Mouse (Mus musculus) cortical plate, adult 2 months (tissue): ENCODE measurements at regions not wholly inside any gene's neighbourhood (a gene's known extent, or its start where the extent isn't known, plus 50 kb on each side); places are given as distances from the start of the nearest gene placed in this dataset.

ENCODE experiments used
- H3K27ac ChIP-seq: fragments of 200-500 bp; 2 replicates; pipeline ENCODE4 v1.5.1; 2012; ENCODE audit warnings: low read length, control low read depth, inconsistent platforms; ENCODE audit not compliant: insufficient read depth
- H3K4me1 ChIP-seq: fragments of 200-500 bp; 2 replicates; pipeline ENCODE4 v1.6.1; 2011; ENCODE audit warnings: low read length; ENCODE audit not compliant: control insufficient read depth, insufficient read depth
- H3K4me3 ChIP-seq: fragments of 200-500 bp; 2 replicates; pipeline ENCODE4 v1.5.1; 2011; ENCODE audit warnings: mild to moderate bottlenecking, low read length, control low read depth; ENCODE audit not compliant: insufficient read depth
- CTCF ChIP-seq: fragments of 200-500 bp; IDR thresholded peaks from 2 replicates; pipeline ENCODE4 v1.5.1; 2011; ENCODE audit warnings: mild to moderate bottlenecking, control low read depth, low read length; ENCODE audit not compliant: insufficient read depth; ENCODE audit errors: extremely low read depth
- POLR2A ChIP-seq: fragments of 200-500 bp; IDR thresholded peaks from 2 replicates; pipeline ENCODE4 v1.6.1; 2011; ENCODE audit warnings: mild to moderate bottlenecking, low read length, control low read depth; ENCODE audit not compliant: insufficient read depth; ENCODE audit errors: extremely low read depth

- Histone ChIP-seq H3K4me3 (no peak overlapping the region), H3K27ac (no peak overlapping the region), H3K4me1 (no peaks in the 10 kb centered on the region; the same call in 1 of the 2 replicates)
- no peak for TF ChIP-seq CTCF
- TF ChIP-seq POLR2A, result no peak
Observed at GRCm38 (mm10) chr12:58545832-58546538, 276.9 kb upstream of the Clec14a start.

- Histone ChIP-seq H3K4me3 (no peak overlapping the region), H3K27ac (no peak overlapping the region), H3K4me1 (no peaks in the 10 kb centered on the region; the same call in 1 of the 2 replicates)
- TF ChIP-seq CTCF (no peak), POLR2A (no peak)
Observed at GRCm38 (mm10) chr12:58544862-58545261, 275.8 kb upstream of the Clec14a start.

GRCm38 (mm10) chr12:58538305-58538719 is 269.2 kb upstream of the Clec14a start:
- H3K4me3 ChIP-seq, result no peak overlapping the region
- no peak overlapping the region for H3K27ac ChIP-seq
- no peaks in the 10 kb centered on the region for H3K4me1 ChIP-seq
- no peak for TF ChIP-seq CTCF
- TF ChIP-seq POLR2A, result no peak

- Histone ChIP-seq H3K27ac (no peak overlapping the region), H3K4me1 (no peaks in the 10 kb centered on the region), H3K4me3 (no peak overlapping the region)
- no peak for TF ChIP-seq POLR2A
- no peak for TF ChIP-seq CTCF
Observed at GRCm38 (mm10) chr12:58537833-58538232, 268.7 kb upstream of the Clec14a start.

GRCm38 (mm10) chr12:58536381-58536992 is 267.4 kb upstream of the Clec14a start:
- Histone ChIP-seq H3K27ac (no peak overlapping the region), H3K4me1 (no peaks in the 10 kb centered on the region), H3K4me3 (no peak overlapping the region)
- TF ChIP-seq CTCF, result no peak
- TF ChIP-seq POLR2A, result no peak

GRCm38 (mm10) chr12:58530306-58530705 is 261.2 kb upstream of the Clec14a start:
- no peaks in the 10 kb centered on the region for H3K4me1 ChIP-seq
- no peak overlapping the region for H3K27ac ChIP-seq
- no peak overlapping the region for H3K4me3 ChIP-seq
- no peak for TF ChIP-seq CTCF
- TF ChIP-seq POLR2A, result no peak

GRCm38 (mm10) chr12:58516800-58517199 is 247.7 kb upstream of the Clec14a start:
- no peak overlapping the region for H3K4me3 ChIP-seq
- no peak for TF ChIP-seq CTCF
- no peak for TF ChIP-seq POLR2A
- no peak overlapping the region for H3K27ac ChIP-seq
- H3K4me1 ChIP-seq, result peaks cover 3% of the 10 kb centered on the region; the same call in 1 of the 2 replicates

- Histone ChIP-seq H3K4me1 (peaks cover 3% of the 10 kb centered on the region; the same call in 1 of the 2 replicates), H3K27ac (peak overlapping the region; percentile 96), H3K4me3 (no peak overlapping the region)
- TF ChIP-seq POLR2A, result no peak
- no peak for TF ChIP-seq CTCF
Observed at GRCm38 (mm10) chr12:58513951-58514350, 244.9 kb upstream of the Clec14a start.

- peaks cover 3% of the 10 kb centered on the region; the same call in 1 of the 2 replicates for H3K4me1 ChIP-seq
- H3K4me3 ChIP-seq, result no peak overlapping the region
- TF ChIP-seq POLR2A, result no peak
- no peak for TF ChIP-seq CTCF
- H3K27ac ChIP-seq, result no peak overlapping the region
Observed at GRCm38 (mm10) chr12:58512645-58513044, 243.6 kb upstream of the Clec14a start.

GRCm38 (mm10) chr12:58504283-58504682 is 235.2 kb upstream of the Clec14a start:
- no peak for TF ChIP-seq CTCF
- TF ChIP-seq POLR2A, result no peak
- Histone ChIP-seq H3K27ac (no peak overlapping the region), H3K4me1 (no peaks in the 10 kb centered on the region), H3K4me3 (no peak overlapping the region)
